Mouse (Mus musculus) forebrain, postnatal 0 days (tissue): ENCODE results near the gene Prl3c1. TPM values are rescaled to one million over a fixed set of nuclear protein-coding genes. Genes with fewer than 3 reads are reported as not detected.
"Not testable (repeated sequence)": the region's sequence is repeated elsewhere in the genome, so short reads cannot be mapped to it uniquely, and the experiment has no call there.

Source experiments
- ATAC-seq: fragments of 200-750 bp; cut with Nextera tagmentation; 2 replicates; pipeline ENCODE4 v1.8.0; 2017; ENCODE audit warnings: mild to moderate bottlenecking, moderate library complexity
- DNase-seq: peaks from one replicate; pipeline ENCODE4 v3.0.0-alpha.2; 2015
- H3K27ac ChIP-seq: fragments of 300-500 bp; sonication (generic); 2 replicates; pipeline ENCODE4 v1.5.1; 2014; ENCODE audit warnings: low read depth, mild to moderate bottlenecking, antibody characterized with exemption, low read length, moderate library complexity, mixed read lengths
- H3K27me3 ChIP-seq: fragments of 300-500 bp; sonication (generic); 2 replicates; pipeline ENCODE4 v1.6.1; 2014; ENCODE audit warnings: mild to moderate bottlenecking, low read length, mixed read lengths; ENCODE audit not compliant: insufficient read depth
- H3K36me3 ChIP-seq: fragments of 300-500 bp; sonication (generic); 2 replicates; pipeline ENCODE4 v1.6.1; 2014; ENCODE audit warnings: mild to moderate bottlenecking, moderate library complexity; ENCODE audit not compliant: insufficient read depth
- H3K4me1 ChIP-seq: fragments of 300-500 bp; sonication (generic); 2 replicates; pipeline ENCODE4 v1.6.1; 2014; ENCODE audit warnings: antibody characterized with exemption; ENCODE audit not compliant: insufficient read depth
- H3K4me2 ChIP-seq: fragments of 300-500 bp; sonication (generic); 2 replicates; pipeline ENCODE4 v1.6.1; 2014; ENCODE audit warnings: low read depth, mild to moderate bottlenecking, moderate library complexity
- H3K4me3 ChIP-seq: fragments of 300-500 bp; sonication (generic); 2 replicates; pipeline ENCODE4 v1.5.1; 2014; ENCODE audit warnings: low read depth, low read length, mixed read lengths
- H3K9ac ChIP-seq: fragments of 300-500 bp; sonication (generic); 2 replicates; pipeline ENCODE4 v1.6.1; 2014; ENCODE audit warnings: mild to moderate bottlenecking
- H3K9me3 ChIP-seq: fragments of 300-500 bp; sonication (generic); 2 replicates; pipeline ENCODE4 v1.6.1; 2016; ENCODE audit warnings: low read length
- CTCF ChIP-seq: sonication (generic); IDR thresholded peaks from 2 replicates; pipeline ENCODE4 v1.5.1; 2016; ENCODE audit warnings: antibody characterized with exemption, control low read depth, low read depth
- WGBS: fragments of 180-500 bp; shearing (Covaris S2); extraction: QIAGEN DNeasy Blood & Tissue Kit; methylation state at CpG from one replicate; pipeline ENCODE4 v1.1.7; 2014; 5-methylcytosine and 5-hydroxymethylcytosine counted together
- polyA plus RNA-seq: library from polyadenylated mRNA; unstranded; fragments of >200 nt; fragmentation: Nextera tagmentation; extraction: Ambion mirVana; gene quantifications from 2 replicates; pipeline ENCODE4 v1.2.1, GENCODE M21; 2015
- total RNA-seq: library from RNA; depleted of rRNA; stranded (reverse); fragments of >200 nt; gene quantifications from 2 replicates; pipeline ENCODE4 v1.2.3, GENCODE M21; 2014; rRNA removed

Prl3c1 gene
- total RNA-seq (not detected in 2 replicates), polyA plus RNA-seq (not detected in 2 replicates)

- no peak within 1 kb of the TSS for H3K27ac ChIP-seq
- no peaks in the 10 kb centered on the region for H3K9me3 ChIP-seq
- no peaks in the 10 kb centered on the region for H3K36me3 ChIP-seq
- no peak for TF ChIP-seq CTCF
- no peaks in the 10 kb centered on the region for H3K4me1 ChIP-seq
- DNase-seq (no peak), ATAC-seq (no peak)
- WGBS = 81% methylated on average over 1 of the region's 1 CpGs
- no peaks in the 10 kb centered on the region for H3K27me3 ChIP-seq
- H3K9ac ChIP-seq = no peak within 1 kb of the TSS
- no peak within 1 kb of the TSS for H3K4me3 ChIP-seq
- H3K4me2 ChIP-seq = no peak within 1 kb of the TSS
Observed at GRCm38 (mm10) chr13:27196359-27196758, at the start of gene Prl3c1. Gene Prl3c1, plus strand, starts transcription at chr13:27196659.

GRCm38 (mm10) chr13:27148264-27148663, 48.2 kb upstream of the Prl3c1 start:
- no peak overlapping the region for H3K27ac ChIP-seq
- H3K36me3 ChIP-seq = no peaks in the 10 kb centered on the region
- no peak for TF ChIP-seq CTCF
- H3K9me3 ChIP-seq = no peaks in the 10 kb centered on the region
- H3K4me3 ChIP-seq = no peak overlapping the region
- 69% methylated on average over 1 of the region's 1 CpGs for WGBS
- no peak overlapping the region for H3K4me2 ChIP-seq
- no peaks in the 10 kb centered on the region for H3K27me3 ChIP-seq
- no peak for ATAC-seq
- H3K9ac ChIP-seq = no peak overlapping the region
- no peak for DNase-seq
- H3K4me1 ChIP-seq = no peaks in the 10 kb centered on the region

GRCm38 (mm10) chr13:27156490-27156889, 40.0 kb upstream of the Prl3c1 start, which contains the start of gene Prl3d3:
Gene Prl3d3, plus strand, starts transcription at chr13:27156790.
- DNase-seq, H3K27ac ChIP-seq, H3K4me2 ChIP-seq, H3K9me3 ChIP-seq, H3K9ac ChIP-seq, H3K4me1 ChIP-seq, H3K36me3 ChIP-seq, H3K27me3 ChIP-seq, H3K4me3 ChIP-seq, ATAC-seq: not testable (repeated sequence)
- 87% methylated on average over 2 of the region's 3 CpGs for WGBS

- H3K9me3 ChIP-seq = no peaks in the 10 kb centered on the region
- 100% methylated on average over 1 of the region's 1 CpGs for WGBS
- no peak within 1 kb of the TSS for H3K9ac ChIP-seq
- ATAC-seq (no peak), DNase-seq (no peak)
- H3K27ac ChIP-seq = no peak within 1 kb of the TSS
- no peaks in the 10 kb centered on the region for H3K4me1 ChIP-seq
- H3K27me3 ChIP-seq = no peaks in the 10 kb centered on the region
- no peak within 1 kb of the TSS for H3K4me2 ChIP-seq
- no peak within 1 kb of the TSS for H3K4me3 ChIP-seq
- no peaks in the 10 kb centered on the region for H3K36me3 ChIP-seq
- TF ChIP-seq CTCF = no peak
Observed at GRCm38 (mm10) chr13:27241547-27241946, 45.1 kb downstream of the Prl3c1 start, which contains the start of gene Prl3b1. Gene Prl3b1, plus strand, starts transcription at chr13:27241847.

Other genes with a start within 250 kb of the Prl3c1 start
- not detected in 2 replicates for gene Prl, start 139.1 kb upstream of the Prl3c1 start, total RNA-seq
- not detected in 2 replicates for gene Prl, start 139.1 kb upstream of the Prl3c1 start, polyA plus RNA-seq
- gene Prl3d1, start 102.5 kb upstream of the Prl3c1 start, total RNA-seq = not detected in 2 replicates
- gene Prl3d1, start 102.5 kb upstream of the Prl3c1 start, polyA plus RNA-seq = not detected in 2 replicates
- not detected in 2 replicates for gene Prl3d2, start 75.0 kb upstream of the Prl3c1 start, total RNA-seq
- gene Prl3d2, start 75.0 kb upstream of the Prl3c1 start, polyA plus RNA-seq = not detected in 2 replicates
- gene Prl3d3, start 39.9 kb upstream of the Prl3c1 start, total RNA-seq = not detected in 2 replicates
- gene Prl3d3, start 39.9 kb upstream of the Prl3c1 start, polyA plus RNA-seq = not detected in 2 replicates
- not detected in 2 replicates for gene Prl3b1, start 45.2 kb downstream of the Prl3c1 start, total RNA-seq
- gene Prl3b1, start 45.2 kb downstream of the Prl3c1 start, polyA plus RNA-seq = not detected in 2 replicates
- gene Prl3a1, start 62.8 kb downstream of the Prl3c1 start, total RNA-seq = not detected in 2 replicates
- gene Prl3a1, start 62.8 kb downstream of the Prl3c1 start, polyA plus RNA-seq = not detected in 2 replicates
- gene Prl6a1, start 116.0 kb downstream of the Prl3c1 start, total RNA-seq = not detected in 2 replicates
- not detected in 2 replicates for gene Prl6a1, start 116.0 kb downstream of the Prl3c1 start, polyA plus RNA-seq
- not detected in 2 replicates for gene Prl8a2, start 149.0 kb downstream of the Prl3c1 start, total RNA-seq
- gene Prl8a2, start 149.0 kb downstream of the Prl3c1 start, polyA plus RNA-seq = not detected in 2 replicates
- not detected in 2 replicates for gene Prl2b1, start 194.2 kb downstream of the Prl3c1 start, total RNA-seq
- not detected in 2 replicates for gene Prl2b1, start 194.2 kb downstream of the Prl3c1 start, polyA plus RNA-seq
- gene Prl8a6, start 242.0 kb downstream of the Prl3c1 start, total RNA-seq = not detected in 2 replicates
- gene Prl8a6, start 242.0 kb downstream of the Prl3c1 start, polyA plus RNA-seq = not detected in 2 replicates